Mouse (Mus musculus): ENCODE data around the gene Tmc4. TPM values are rescaled to one million over a fixed set of nuclear protein-coding genes. Genes with fewer than 3 reads are reported as not detected.
"Not testable (repeated sequence)": the region's sequence is repeated elsewhere in the genome, so short reads cannot be mapped to it uniquely, and the experiment has no call there.

Tmc4 gene
- 10 to 100 TPM in 2 of 4 experiments, 1 to 10 TPM in 2; 6.2 to 12.1 (median 8.8) TPM for total RNA-seq (2022)

DNA sequence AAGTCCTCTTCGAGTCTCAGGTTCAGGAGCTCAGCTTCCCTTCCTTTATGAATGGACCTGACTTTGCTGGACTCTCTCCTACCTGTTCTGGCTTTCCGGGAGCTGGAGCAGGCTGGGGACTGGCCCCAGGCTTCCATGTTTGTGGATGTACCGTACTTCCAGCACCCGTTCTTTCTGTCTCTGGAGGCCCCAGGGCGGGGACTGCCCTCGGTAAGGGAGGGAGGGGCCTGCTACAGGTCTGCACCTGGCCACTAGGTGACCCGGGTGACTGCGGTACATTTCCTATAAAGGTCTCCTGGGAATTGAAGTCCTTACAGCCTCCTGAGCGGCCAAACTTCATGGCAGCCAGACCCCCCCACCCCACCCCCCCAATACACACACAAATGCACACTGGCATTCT lies at the start of gene Tmc4:
Tmc4 (minus strand) TSS at position 212 of the 400 bp plus-strand sequence.
- no peak for DNase-seq (ENCODE audit: low spot score in 2 of 2)

- DNase-seq (ENCODE audit: low spot score in 2 of 2), result not testable (repeated sequence)
Measured at GRCm38 (mm10) chr7:3725459-3725858, 48.1 kb upstream of the Tmc4 start.

GRCm38 (mm10) chr7:3720268-3720667 lies 42.9 kb upstream of the Tmc4 start, which contains the start of gene Pirb:
Pirb (minus strand) TSS chr7:3720391.
- DNase-seq (ENCODE audit: low spot score in 2 of 2), result not testable (repeated sequence)

DNA sequence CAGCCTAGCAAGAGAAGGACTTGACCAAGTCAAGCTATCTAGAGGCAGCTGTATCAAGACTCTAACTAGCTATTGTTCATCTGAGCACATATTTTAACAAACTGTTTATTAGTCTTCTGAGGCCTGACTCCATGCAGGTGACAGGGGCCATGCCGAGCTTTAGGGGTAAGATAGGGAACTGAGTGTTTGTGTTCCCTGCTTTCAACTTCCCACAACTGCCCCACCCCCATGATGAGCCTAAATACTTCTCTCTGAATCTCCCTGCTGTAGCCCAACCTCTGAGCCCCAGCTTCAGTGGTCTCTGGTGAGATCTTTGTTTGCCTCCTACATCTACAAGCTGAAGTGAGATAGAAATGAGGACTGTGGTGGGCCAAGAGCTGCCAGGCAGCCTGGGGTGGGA lies 37.9 kb upstream of the Tmc4 start:
- no peak for DNase-seq (ENCODE audit: low spot score in 2 of 2)

GRCm38 (mm10) chr7:3712264-3712942 lies 35.0 kb upstream of the Tmc4 start:
- DNase-seq (ENCODE audit: low spot score in 2 of 2), result peak in 1 of 2 experiments; percentile 1

DNA sequence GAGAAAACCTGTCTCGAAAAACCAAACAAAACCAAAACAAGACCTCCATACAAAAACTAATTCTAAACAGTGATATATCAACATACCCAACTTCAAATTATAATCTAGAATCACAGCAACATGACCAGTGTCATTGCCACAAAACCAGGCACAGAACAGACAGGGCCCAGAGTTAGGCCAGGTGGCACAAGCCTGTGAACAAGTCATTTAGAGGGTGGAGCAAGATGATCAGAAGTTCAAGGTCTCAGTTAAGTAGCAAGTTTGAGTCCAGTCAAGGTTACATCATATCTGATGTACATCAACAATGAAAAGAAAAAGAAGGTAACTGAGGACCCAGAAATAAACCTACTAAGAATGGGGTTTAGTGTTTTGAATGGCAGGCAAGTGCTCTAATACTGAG lies 31.6 kb upstream of the Tmc4 start:
- DNase-seq (ENCODE audit: low spot score in 2 of 2), result no peak

DNA sequence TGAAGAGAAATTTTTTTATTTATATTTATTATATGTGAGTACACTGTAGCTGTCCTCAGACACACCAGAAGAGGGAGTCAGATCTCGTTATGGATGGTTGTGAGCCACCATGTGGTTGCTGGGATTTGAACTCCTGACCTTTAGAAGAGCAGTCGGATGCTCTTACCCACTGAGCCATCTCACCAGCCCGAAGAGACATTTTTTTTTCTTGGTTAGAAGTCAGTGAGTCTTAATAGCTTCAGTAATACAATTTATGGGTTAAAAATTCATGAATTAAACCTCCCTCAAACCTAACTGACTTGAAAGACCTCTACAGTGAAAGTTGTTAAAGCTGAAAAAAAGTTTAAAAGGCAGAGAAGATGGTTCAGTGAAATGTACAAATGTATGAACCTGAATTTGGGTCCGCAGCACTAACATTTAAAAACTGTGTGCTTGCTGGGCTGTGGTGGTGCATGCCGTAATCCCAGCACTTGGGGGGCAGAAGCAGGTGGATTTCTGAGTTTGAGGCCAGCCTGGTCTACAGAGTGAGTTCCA lies 31.2 kb upstream of the Tmc4 start:
- DNase-seq (ENCODE audit: low spot score in 2 of 2), result not testable (repeated sequence)

GRCm38 (mm10) chr7:3707568-3708413 lies 30.4 kb upstream of the Tmc4 start:
- no peak for DNase-seq (ENCODE audit: low spot score in 2 of 2)

DNA sequence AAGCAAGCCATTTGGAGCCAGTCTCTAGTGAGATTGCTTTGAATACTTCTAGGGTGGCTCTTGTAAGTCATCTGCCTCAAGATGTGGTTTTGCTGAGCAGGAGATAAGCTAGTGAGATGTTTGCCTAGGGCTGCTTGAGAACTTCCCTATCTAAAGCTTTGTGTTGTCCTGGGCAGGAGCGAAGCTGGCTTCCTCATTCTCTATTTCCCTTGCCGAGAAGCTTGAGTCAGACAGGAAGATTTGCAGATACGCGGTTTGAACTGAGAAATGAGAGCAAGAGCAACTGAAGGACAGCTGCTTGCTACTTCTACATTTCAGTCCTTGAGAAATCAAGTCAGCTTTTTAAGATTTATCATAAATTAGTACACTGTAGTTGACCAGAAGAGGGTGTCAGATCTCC lies 29.7 kb upstream of the Tmc4 start:
- DNase-seq (ENCODE audit: low spot score in 2 of 2), result no peak

DNA sequence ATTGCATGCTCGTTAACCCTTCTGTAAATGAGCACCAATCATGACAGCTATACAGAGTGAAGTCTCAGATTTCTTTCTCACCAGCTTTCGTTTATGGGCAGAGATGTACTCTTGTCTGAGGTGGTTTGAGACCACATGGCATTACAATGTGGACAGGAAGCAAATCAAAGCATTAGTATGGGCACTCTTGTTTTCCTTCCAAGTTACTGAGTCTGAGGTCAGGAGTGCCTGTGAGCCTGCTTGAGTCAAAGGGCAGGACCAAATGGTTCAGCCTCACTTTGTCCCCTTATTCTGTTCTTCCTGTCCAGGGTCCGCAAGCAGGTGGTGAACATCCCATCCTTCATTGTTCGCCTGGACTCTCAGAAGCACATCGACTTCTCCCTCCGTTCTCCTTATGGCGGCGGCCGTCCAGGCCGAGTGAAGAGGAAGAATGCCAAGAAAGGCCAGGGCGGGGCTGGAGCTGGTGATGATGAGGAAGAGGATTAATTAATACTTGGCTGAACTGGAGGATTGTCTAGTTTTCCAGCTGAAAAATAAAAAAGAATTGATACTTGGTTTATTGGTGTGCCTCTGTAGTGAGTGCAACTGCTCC lies 29.1 kb upstream of the Tmc4 start:
- DNase-seq (ENCODE audit: low spot score in 2 of 2), result no peak

DNA sequence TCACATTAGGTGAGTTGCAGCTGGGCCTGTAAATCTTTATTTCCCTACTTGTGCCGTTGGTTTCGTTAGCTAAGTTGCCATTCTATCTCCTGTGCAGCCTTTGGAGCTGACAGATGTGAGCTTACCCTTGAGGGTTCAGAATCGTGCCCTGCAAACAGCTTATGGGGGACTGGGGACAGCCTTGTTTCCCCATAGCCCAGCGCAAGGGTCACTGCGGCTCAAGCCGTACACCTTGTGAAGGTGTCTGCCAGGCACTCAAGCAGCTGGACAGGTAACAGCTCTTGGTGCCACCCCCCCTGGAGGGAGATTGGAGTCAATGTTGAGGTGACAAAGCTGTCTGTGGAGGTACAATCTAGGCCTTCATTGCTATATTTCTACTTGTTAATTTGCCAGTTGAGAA lies 28.6 kb upstream of the Tmc4 start:
- no peak for DNase-seq (ENCODE audit: low spot score in 2 of 2)

- not testable (repeated sequence) for DNase-seq (ENCODE audit: low spot score in 2 of 2)
Measured at GRCm38 (mm10) chr7:3705461-3705860, 28.1 kb upstream of the Tmc4 start.

- DNase-seq (ENCODE audit: low spot score in 2 of 2), result no peak
Measured at GRCm38 (mm10) chr7:3704475-3704874, 27.1 kb upstream of the Tmc4 start.

DNA sequence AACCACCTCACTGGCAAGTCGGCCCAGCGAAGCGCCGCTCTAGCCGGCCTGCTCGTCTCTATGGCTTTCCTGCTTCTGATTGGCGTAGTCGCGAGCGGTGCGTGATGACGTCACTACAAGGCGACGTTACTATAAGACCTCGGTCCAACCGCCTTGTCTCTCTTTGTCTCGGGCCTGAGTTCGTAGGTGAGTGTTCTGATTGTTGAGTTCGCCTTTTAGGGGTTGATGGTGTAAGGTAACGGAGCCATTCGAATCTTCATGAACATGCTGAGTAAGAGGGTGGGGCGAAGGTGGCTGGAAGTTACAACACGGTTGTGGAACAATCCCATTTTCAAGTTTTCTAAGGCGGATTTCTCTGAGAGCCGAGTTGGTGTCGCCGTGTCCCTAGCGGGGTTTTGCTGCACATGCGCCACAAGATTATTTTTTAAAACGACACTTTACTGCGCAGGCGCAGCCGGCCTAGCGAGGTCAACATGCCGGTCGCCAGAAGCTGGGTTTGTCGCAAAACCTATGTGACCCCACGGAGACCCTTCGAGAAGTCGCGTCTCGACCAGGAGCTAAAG lies 26.6 kb upstream of the Tmc4 start, which contains the start of gene Rps9:
Rps9 (plus strand) TSS at position 115 of the 563 bp plus-strand sequence.
- DNase-seq (ENCODE audit: low spot score in 2 of 2), result peak; percentile 96 to 98

GRCm38 (mm10) chr7:3703148-3703878 lies 26.0 kb upstream of the Tmc4 start:
- DNase-seq (ENCODE audit: low spot score in 2 of 2), result no peak

DNA sequence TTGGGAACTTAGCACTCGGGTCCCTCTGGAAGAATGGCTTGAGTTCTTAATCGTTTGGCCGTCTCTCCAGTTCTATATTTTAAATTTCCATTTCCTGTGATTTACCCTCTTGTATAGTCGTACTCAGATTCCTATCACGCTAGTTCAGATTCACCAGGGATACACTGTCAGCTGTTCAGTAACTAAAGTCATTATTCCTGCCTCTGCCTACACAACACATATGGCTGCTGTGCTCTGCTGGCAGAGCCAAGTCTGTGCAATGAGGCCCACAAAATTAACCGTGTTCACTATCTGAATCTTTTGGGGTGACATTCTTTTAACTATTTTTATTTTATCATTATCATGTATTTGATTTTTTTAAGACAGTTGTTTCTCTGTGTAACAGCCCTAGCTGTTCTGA lies 21.1 kb upstream of the Tmc4 start:
- peak in 1 of 2 experiments; percentile 41 for DNase-seq (ENCODE audit: low spot score in 2 of 2)

DNA sequence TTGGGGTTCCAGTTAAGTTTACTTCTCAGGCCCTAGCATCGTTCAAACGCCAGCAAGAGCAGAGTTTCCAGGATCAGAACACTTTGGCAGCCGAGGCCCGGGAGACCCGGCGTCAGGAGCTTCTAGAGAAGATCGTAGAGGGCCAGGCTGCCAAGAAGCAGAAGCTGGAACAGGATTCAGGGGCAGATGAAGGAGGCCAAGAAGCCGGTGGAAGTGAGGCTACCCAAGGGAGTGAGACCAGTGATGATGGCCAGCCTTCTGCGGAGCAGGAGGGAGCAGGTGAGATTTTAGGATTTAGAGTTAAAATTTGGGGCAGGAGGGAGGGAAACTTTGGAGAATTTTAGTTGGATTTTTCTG lies 17.6 kb upstream of the Tmc4 start:
- DNase-seq (ENCODE audit: low spot score in 2 of 2), result not testable (repeated sequence)

GRCm38 (mm10) chr7:3694076-3694948 lies 17.0 kb upstream of the Tmc4 start:
- DNase-seq (ENCODE audit: low spot score in 2 of 2), result peak in 1 of 2 experiments; percentile 63

DNA sequence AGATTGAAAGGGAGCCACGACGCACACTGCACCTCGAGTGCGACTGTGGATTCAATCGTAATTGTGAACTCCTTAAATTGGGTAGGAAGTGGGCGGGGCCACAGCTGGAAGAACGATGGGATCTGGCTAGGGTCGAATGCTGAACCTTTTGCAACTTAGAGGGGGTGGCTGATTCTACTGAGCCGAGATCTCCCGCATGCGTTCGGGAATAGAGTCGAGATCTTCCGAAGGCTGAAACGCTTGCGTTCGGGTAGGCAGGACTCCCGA lies 16.4 kb upstream of the Tmc4 start:
- no peak for DNase-seq (ENCODE audit: low spot score in 2 of 2)

Data from layer of hippocampus, adult 8-10 months (tissue).